Mouse (Mus musculus) kidney, embryonic 16.5 days (tissue): Measurements from ENCODE around the gene Myh7. TPM values are rescaled to one million over a fixed set of nuclear protein-coding genes. Genes with fewer than 3 reads are reported as not detected.

Source experiments
- ATAC-seq: fragments of 200-750 bp; cut with Nextera tagmentation; 2 replicates; pipeline ENCODE4 v1.8.0; 2017; ENCODE audit warnings: moderate TSS enrichment; ENCODE audit not compliant: low FRiP score, low TSS enrichment
- H3K27ac ChIP-seq: fragments of 300-500 bp; sonication (generic); 2 replicates; pipeline ENCODE4 v1.5.1; 2014; ENCODE audit warnings: low read length
- H3K27me3 ChIP-seq: fragments of 300-500 bp; sonication (generic); 2 replicates; pipeline ENCODE4 v1.6.1; 2014; ENCODE audit warnings: low read length, control low read depth, mixed read lengths; ENCODE audit not compliant: insufficient read depth
- H3K36me3 ChIP-seq: fragments of 300-500 bp; sonication (generic); 2 replicates; pipeline ENCODE4 v1.6.1; 2014; ENCODE audit warnings: low read length, control low read depth, mixed read lengths; ENCODE audit not compliant: insufficient read depth
- H3K4me1 ChIP-seq: fragments of 300-500 bp; sonication (generic); 2 replicates; pipeline ENCODE4 v1.6.1; 2014; ENCODE audit warnings: low read length, control low read depth, mixed read lengths; ENCODE audit not compliant: insufficient read depth
- H3K4me2 ChIP-seq: fragments of 300-500 bp; sonication (generic); replicated peaks from 2 replicates; pipeline ENCODE4 v1.6.1; 2014; ENCODE audit warnings: low read depth, low read length
- H3K4me3 ChIP-seq: fragments of 300-500 bp; sonication (generic); 2 replicates; pipeline ENCODE4 v1.5.1; 2014; ENCODE audit warnings: mild to moderate bottlenecking, low read length
- H3K9ac ChIP-seq: fragments of 300-500 bp; sonication (generic); replicated peaks from 2 replicates; pipeline ENCODE4 v1.6.1; 2014; ENCODE audit warnings: low read length
- H3K9me3 ChIP-seq: fragments of 300-500 bp; sonication (generic); 2 replicates; pipeline ENCODE4 v1.6.1; 2016; ENCODE audit warnings: low read length, control low read depth
- WGBS: fragments of 180-500 bp; shearing (Covaris S2); extraction: QIAGEN DNeasy Blood & Tissue Kit; methylation state at CpG from one replicate; pipeline ENCODE4 v1.1.7; 2014; 5-methylcytosine and 5-hydroxymethylcytosine counted together
- polyA plus RNA-seq: library from polyadenylated mRNA; unstranded; fragments of >200 nt; fragmentation: Nextera tagmentation; extraction: Ambion mirVana; gene quantifications from 2 replicates; pipeline ENCODE4 v1.2.1, GENCODE M21; 2015

Gene Myh7
- polyA plus RNA-seq, 1 experiment from 2014 or later = 5.0 TPM

DNA sequence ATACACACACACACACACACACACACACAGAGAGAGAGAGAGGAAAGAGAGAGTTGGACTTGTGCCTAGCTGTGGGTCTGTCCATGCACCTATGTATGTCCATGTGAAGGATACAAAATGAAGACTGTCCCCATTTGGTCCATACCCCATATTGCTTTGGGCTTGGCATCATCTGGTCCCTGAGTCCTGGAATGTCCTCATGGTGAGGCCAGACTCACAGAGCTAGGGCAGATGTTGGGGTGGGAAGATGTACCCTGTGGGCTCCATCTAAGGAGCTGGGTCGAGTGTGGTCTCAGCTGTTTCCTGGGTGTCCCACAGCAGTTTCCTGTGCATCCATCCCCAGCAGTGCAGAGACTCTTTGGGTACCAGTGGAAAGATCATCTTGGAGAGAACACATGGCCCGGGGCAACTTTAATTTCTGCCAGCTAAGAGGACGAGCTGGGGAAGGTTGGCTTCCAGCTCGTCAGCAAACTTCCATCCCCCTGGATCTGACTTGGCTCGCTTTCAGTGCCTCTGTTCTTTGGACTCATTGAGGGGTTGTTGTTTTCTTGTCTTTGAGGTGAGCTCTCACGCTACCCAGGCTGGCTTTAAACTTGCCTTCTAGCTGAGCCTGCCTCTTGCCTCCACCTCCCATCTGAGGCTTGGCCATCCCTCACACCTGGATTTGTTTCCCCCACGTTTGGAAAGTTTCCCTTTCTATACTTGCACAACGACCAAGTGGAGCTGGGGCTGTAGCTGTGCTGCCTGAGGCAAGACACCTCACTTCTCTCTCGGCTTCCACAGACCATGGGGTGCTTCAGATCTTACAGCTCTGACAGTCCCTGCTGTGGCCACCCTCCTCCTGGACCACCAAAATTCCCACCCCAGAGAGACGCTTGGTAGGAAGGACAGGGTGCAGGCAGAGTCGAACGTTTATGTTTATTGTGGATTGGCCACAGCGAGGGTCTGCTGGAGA is 53.1 kb downstream of the Myh7 start:
- WGBS = 59% methylated on average over 13 of the region's 13 CpGs
- ATAC-seq = no peak
- Histone ChIP-seq H3K27ac (no peak overlapping the region), H3K4me3 (no peak overlapping the region), H3K27me3 (no peaks in the 10 kb centered on the region), H3K9me3 (no peaks in the 10 kb centered on the region), H3K9ac (no peak overlapping the region), H3K36me3 (no peaks in the 10 kb centered on the region), H3K4me2 (no peak overlapping the region), H3K4me1 (peaks cover 10% of the 10 kb centered on the region; the same call in 1 of the 2 replicates)

DNA sequence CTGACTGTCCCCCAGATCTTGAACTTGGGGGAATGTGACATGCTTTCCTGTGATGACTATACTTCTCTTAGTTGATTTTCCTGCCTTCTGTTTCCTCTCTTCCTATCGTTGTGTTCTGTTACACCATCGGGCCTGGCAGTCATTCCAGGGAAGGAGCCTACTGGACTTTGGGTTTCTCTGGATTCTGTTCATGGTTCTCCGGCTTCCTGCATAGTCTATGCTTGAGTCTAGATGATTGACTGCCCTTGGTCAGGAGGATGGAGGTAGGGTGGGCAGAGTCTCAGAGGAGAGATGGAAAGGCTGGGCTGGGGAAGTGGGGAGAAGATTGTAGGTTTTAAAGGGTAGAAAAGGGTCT is 54.3 kb downstream of the Myh7 start:
- no peak overlapping the region for H3K4me3 ChIP-seq
- H3K9me3 ChIP-seq = no peaks in the 10 kb centered on the region
- no peak overlapping the region for H3K27ac ChIP-seq
- H3K27me3 ChIP-seq = no peaks in the 10 kb centered on the region
- no peak overlapping the region for H3K9ac ChIP-seq
- 61% methylated on average over 3 of the region's 3 CpGs for WGBS
- peaks cover 16% of the 10 kb centered on the region; the same call in 1 of the 2 replicates for H3K4me1 ChIP-seq
- ATAC-seq = no peak
- no peak overlapping the region for H3K4me2 ChIP-seq
- no peaks in the 10 kb centered on the region for H3K36me3 ChIP-seq

DNA sequence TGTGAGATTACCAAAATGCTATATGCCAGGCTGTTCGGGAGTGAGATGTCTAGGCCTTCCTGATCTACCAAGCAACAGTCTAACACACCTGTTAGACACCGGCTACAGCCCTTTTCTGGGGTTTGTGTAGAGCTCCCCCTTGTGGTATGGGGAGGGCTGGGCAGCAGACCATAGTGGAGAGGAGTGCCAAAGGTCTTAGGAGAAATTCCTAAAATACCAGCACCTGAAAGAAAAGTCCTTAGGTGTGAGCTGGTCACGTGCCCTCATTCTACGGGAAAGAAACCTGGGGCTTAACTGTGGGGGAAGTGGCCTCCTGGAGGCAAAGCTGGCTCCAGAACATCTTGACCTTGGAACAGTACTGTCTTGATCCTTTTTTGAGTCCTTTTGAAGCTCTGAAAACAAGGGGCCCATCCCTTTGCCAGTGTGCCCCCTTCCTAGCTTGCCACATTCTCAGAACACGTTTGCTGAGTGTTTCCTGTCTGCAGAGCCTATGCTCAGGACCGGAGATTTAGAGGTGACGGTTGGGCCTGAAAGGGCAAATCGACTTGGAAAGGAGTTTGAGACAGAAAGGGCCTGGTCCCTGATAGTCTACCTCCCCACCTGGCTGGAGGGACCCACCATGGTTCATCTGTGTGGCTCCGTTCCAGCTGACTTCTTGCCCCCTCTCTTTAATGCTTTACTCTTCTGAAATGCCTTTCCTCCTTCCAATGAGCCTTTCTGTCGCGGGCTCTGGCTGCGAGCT is 54.8 kb downstream of the Myh7 start:
- WGBS = 40% methylated on average over 12 of the region's 12 CpGs
- H3K4me1 ChIP-seq = peaks cover 16% of the 10 kb centered on the region; the same call in 1 of the 2 replicates
- no peaks in the 10 kb centered on the region for H3K9me3 ChIP-seq
- H3K27ac ChIP-seq = peak overlapping the region; percentile 13; the same call in 1 of the 2 replicates
- H3K9ac ChIP-seq = no peak overlapping the region
- no peak overlapping the region for H3K4me3 ChIP-seq
- ATAC-seq = peak; percentile 57
- no peaks in the 10 kb centered on the region for H3K36me3 ChIP-seq
- H3K27me3 ChIP-seq = no peaks in the 10 kb centered on the region
- no peak overlapping the region for H3K4me2 ChIP-seq

DNA sequence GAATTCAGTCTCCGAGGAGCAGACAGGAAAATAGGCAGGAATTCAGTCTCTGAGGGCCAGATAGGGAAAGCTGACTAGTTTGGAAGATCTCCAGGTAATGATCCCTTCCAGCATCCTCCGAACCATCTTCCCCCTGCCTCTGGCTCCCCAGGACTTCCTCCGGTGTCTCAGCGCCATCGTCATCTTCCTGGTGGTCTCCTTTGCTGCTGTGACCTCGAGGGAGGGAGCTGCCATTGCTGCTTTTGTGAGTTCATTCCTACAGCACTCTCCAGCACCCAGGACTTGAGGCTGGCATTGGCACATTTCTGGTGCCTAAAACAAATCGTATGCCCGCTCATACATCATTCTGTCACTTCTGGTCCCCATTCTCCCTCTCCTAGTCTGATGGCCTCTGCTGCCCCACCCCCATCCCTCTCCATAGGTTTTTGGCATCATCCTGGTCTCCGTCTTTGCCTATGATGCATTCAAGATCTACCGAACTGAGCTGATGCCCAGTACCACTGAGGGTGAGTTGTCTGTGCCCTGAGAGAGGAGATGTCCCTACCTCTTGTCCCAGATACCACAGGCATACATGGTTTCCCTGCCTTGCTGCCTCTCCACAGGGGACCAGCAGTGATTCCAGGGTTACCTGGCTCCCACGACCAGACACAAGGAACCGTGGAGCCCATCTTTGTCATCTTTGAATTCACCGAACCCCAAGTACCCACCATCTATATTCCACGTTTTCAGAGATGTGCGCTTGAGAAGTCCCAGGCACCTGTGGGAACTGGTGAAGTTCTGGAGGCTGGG is 55.8 kb downstream of the Myh7 start:
- no peak for ATAC-seq
- H3K27me3 ChIP-seq = no peaks in the 10 kb centered on the region
- no peak overlapping the region for H3K9ac ChIP-seq
- no peak overlapping the region for H3K4me2 ChIP-seq
- no peaks in the 10 kb centered on the region for H3K9me3 ChIP-seq
- WGBS = 83% methylated on average over 15 of the region's 15 CpGs
- H3K4me1 ChIP-seq = peaks cover 16% of the 10 kb centered on the region; the same call in 1 of the 2 replicates
- H3K4me3 ChIP-seq = no peak overlapping the region
- H3K27ac ChIP-seq = no peak overlapping the region
- H3K36me3 ChIP-seq = no peaks in the 10 kb centered on the region

DNA sequence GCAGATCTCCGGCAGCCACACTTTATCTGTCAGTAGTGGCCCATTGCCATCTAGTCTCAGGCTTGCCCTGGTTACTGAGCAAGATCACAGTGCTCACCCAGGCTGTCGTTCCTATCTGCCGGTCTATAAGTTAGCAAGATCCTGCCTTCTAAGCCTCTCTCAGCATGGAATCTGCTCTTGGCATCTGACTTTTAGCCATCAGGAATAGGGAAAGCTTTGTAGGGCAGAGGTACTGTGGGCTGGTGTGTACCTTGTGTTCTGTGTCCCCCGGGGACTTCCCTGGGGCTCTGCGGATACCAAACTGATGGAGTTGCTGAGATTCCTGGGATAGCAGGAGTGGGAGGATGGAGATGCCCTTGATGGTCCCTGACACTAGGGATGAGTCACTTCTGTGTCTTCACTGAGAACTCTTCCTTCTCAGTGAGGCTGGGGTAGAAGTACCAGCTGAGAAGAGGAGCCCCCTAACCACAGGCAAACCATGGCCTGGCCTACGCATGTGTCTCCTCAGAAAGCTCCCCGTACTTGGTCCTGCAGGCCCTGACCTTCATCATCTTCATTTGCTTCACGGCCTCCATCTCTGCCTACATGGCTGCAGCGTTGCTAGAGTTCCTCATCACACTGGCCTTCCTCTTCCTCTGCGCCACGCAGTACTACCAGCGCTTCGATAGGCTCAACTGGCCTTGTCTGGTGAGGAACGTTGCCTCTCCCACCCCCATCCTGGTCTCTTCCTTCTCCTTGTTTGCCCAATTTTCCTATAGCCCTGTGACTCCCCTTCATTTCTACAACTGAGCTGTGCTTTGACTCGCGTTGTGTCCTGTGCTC is 56.9 kb downstream of the Myh7 start:
- WGBS = 82% methylated on average over 16 of the region's 16 CpGs
- Histone ChIP-seq H3K4me1 (peaks cover 22% of the 10 kb centered on the region), H3K9ac (no peak overlapping the region), H3K4me2 (no peak overlapping the region), H3K9me3 (no peaks in the 10 kb centered on the region), H3K4me3 (no peak overlapping the region), H3K27me3 (no peaks in the 10 kb centered on the region), H3K36me3 (no peaks in the 10 kb centered on the region), H3K27ac (no peak overlapping the region)
- no peak for ATAC-seq

DNA sequence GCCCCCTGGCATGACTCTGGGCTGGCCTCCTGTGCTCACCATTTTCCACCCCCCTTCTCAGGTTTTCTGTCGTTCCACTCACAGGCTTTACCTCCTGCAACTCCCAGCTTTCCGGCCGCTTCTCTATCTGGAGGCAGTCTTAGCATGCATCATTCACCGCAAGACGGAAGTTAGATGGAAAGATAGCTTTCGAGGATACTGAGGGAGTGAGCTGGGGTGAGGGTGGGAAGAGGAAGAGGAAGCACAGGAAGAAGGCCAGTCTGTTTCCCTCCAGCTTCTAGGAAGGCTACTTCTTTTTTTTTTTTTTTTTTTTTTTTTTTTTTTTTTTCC is 57.6 kb downstream of the Myh7 start:
- Histone ChIP-seq H3K4me1 (peaks cover 22% of the 10 kb centered on the region), H3K9ac (peak overlapping the region; percentile 54), H3K27ac (peak overlapping the region; percentile 72), H3K36me3 (no peaks in the 10 kb centered on the region), H3K27me3 (no peaks in the 10 kb centered on the region), H3K9me3 (no peaks in the 10 kb centered on the region), H3K4me2 (peak overlapping the region; percentile 11; the same call in 1 of the 2 replicates), H3K4me3 (no peak overlapping the region)
- WGBS = 26% methylated on average over 6 of the region's 6 CpGs
- ATAC-seq = peak; percentile 43

DNA sequence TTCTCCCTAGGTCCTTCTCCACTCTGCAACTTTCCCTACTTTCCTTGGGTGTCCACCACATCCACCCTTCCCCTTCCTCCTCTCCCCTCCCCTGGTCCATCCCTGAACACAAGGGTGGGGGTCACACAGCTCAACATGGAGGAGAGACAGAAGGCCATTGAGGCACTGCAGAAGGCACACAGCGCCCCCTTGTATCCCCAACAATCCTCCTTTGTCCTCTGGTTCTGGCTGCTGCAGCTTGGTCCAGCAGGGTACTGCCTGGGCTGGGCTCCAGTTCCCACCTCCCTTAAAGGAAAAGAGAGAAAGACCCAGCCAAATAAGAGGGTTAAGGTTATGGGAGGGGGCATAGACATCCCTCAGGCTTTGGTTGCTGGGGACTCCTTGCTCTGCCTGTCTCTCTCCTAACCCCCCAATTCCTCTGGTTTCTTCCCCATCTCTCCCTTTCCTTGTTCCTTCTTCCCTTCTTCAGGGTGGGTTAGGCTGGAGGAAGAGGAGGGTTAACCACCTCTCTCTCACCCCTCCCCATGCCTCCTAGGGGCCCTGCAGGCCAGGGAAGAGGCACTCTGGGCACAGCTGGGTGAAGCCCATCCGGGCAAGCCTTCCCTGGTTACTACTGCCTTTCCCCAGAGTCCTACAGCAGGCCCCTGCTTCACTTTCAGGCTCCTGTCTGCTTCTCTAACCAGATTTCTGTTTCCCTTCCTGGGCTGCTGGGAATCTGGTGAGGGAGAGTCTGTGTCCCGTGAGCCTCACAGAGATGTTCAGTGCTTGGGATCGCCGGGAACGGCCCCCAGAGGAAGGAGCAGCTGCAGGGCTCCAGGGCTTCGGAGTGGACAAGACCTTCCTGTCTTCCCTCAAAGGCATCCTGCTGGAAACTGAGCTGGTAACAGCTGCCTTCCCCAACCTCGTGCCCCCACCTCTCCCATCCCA is 58.3 kb downstream of the Myh7 start, which contains the start of gene Cmtm5:
Cmtm5 (plus strand) TSS at position 358 of the 927 bp plus-strand sequence.
- Histone ChIP-seq H3K4me2 (peak within 1 kb of the TSS; percentile 11; the same call in 1 of the 2 replicates), H3K4me3 (no peak within 1 kb of the TSS), H3K9me3 (no peaks in the 10 kb centered on the region), H3K4me1 (peaks cover 22% of the 10 kb centered on the region), H3K36me3 (no peaks in the 10 kb centered on the region), H3K27ac (peak within 1 kb of the TSS; percentile 72), H3K9ac (peak within 1 kb of the TSS; percentile 54), H3K27me3 (no peaks in the 10 kb centered on the region)
- peak; percentile 7; the same call in 1 of the 2 replicates for ATAC-seq
- WGBS = 24% methylated on average over 8 of the region's 8 CpGs

DNA sequence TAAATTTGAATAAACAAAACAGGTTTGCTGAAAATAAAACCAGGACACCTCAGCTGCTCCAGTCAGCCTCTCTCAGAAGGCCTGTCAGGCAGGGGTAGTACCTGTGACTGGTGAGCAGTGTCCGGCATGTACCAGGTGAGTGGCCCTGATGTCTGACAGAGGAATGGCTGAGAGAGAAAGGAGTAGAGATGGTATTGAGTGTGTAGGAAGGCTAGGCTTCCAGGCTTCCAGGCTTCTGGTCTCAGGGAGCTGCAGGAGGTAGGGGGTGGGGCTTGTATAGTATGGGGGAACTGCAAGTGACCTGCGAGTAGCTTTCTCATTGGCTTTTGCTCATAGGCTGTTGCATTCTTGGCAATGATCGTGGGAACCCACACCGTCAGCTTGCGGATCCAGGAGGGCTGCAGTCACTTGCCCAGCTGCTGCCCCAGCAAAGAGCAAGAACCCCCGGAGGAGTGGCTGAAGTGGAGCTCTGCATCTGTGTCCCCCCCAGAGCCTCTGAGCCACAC is 61.7 kb downstream of the Myh7 start, which contains the start of gene Il25:
Il25 (plus strand) TSS at position 51 of the 506 bp plus-strand sequence.
- no peaks in the 10 kb centered on the region for H3K36me3 ChIP-seq
- H3K4me1 ChIP-seq = peaks cover 21% of the 10 kb centered on the region
- no peak within 1 kb of the TSS for H3K4me3 ChIP-seq
- no peak within 1 kb of the TSS for H3K4me2 ChIP-seq
- H3K9ac ChIP-seq = no peak within 1 kb of the TSS
- 0 out of 2 replicates have a peak, but pooled peaks cover 2% of the 10 kb centered on the region for H3K27me3 ChIP-seq
- H3K9me3 ChIP-seq = no peaks in the 10 kb centered on the region
- H3K27ac ChIP-seq = no peak within 1 kb of the TSS
- 30% methylated on average over 6 of the region's 6 CpGs for WGBS
- peak; percentile 18; the same call in 1 of the 2 replicates for ATAC-seq
